Mouse (Mus musculus): ENCODE results near the gene Cd5. TPM values are rescaled to one million over a fixed set of nuclear protein-coding genes. Genes with fewer than 3 reads are reported as not detected.

Cd5 gene
- polyA plus RNA-seq, 1 experiment from 2014 or later = 0.11 TPM

DNA sequence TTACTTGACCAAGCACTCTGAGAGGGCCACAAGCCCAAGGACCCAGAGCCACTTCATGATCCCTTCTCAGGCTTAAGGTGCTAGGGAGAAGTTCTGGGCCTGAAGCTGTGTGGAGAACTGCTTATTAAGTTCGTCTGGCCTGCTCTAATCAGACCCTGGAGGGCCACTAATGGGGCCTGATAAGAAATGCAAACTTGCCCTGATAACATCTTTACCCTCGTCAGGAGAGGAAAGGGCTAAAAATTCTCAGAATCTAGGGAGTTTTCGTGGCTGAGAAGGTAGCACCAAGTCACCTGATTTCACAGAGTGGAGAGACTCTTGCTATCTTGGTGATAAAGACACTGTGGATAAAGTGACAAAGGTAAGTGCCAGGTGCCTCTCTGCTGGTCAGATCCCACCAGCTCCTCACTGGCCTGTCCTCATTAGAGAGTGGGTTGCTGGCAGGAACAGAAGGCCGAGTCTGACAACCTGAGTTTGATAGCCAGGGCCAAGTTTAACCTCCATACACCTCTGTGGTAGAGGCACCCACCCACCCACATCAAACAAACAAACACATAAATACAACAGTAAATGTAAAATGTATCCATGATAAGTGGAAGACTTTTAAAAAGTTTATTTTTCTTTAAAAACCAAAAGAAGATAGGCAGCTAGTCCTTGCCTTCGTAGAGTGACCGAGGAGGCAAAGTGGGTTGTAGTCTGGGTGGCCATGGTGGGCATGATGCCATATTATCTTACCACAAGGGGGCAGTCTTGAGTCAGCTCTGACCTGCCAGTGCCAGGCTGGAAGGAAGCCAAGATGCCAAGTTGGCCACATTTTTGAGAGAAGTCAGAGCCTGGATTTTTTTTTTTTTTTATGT lies 60.7 kb downstream of the Cd5 start, which contains the start of gene Pga5:
Gene Pga5, minus strand, starts transcription at position 157 of the 857 bp plus-strand sequence.
- Histone ChIP-seq H3K4me1 (replicated peaks; ENCODE audit: insufficient read depth, low read length) (no peaks in the 10 kb centered on the region), H3K4me3 (replicated peaks; ENCODE audit: low read depth, low read length) (no peak within 1 kb of the TSS), H3K9ac (ENCODE audit: low read depth, low read length) (no peak within 1 kb of the TSS), H3K27ac (no peak within 1 kb of the TSS), H3K4me2 (ENCODE audit: low read length) (no peak within 1 kb of the TSS), H3K36me3 (ENCODE audit: insufficient read depth, low read length) (no peaks in the 10 kb centered on the region), H3K27me3 (ENCODE audit: insufficient read depth, low read length) (no peaks in the 10 kb centered on the region), H3K9me3 (replicated peaks; ENCODE audit: low read length) (no peaks in the 10 kb centered on the region)
- 35% methylated on average over 6 of the region's 6 CpGs for WGBS
- TF ChIP-seq CTCF (IDR thresholded peaks at IDR 0.05; ENCODE audit: low read depth) = peak; percentile 94
- DNase-seq (ENCODE audit: low spot score) (peak; percentile 83), ATAC-seq (replicated peaks; ENCODE audit: low FRiP score, low read depth) (no peak)

DNA sequence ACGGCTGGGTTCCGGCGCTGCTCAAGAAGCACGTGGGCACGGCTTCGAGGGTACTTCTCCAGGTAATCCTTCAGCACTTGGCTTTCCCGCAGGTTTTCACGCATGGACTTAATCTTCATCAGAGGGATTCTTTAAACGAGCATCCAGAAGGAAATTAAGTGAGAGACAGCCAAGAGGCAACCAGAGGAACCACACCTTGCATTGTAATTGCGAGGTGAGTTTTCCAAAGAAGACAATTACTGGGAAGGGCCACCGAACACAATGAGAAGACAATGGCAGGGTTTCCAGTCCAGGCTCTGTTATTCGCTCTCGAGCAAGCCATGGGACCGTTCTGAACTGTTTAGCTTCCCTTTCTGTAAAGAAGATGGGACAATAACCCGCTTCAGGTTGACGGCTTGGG lies 62.1 kb downstream of the Cd5 start:
- Histone ChIP-seq H3K9me3 (replicated peaks; ENCODE audit: low read length) (no peaks in the 10 kb centered on the region), H3K27me3 (ENCODE audit: insufficient read depth, low read length) (no peaks in the 10 kb centered on the region), H3K4me1 (replicated peaks; ENCODE audit: insufficient read depth, low read length) (no peaks in the 10 kb centered on the region), H3K9ac (ENCODE audit: low read depth, low read length) (no peak overlapping the region), H3K36me3 (ENCODE audit: insufficient read depth, low read length) (no peaks in the 10 kb centered on the region), H3K4me2 (ENCODE audit: low read length) (no peak overlapping the region), H3K4me3 (replicated peaks; ENCODE audit: low read depth, low read length) (no peak overlapping the region), H3K27ac (no peak overlapping the region)
- ATAC-seq (replicated peaks; ENCODE audit: low FRiP score, low read depth) (no peak), DNase-seq (ENCODE audit: low spot score) (no peak)
- 80% methylated on average over 16 of the region's 16 CpGs for WGBS
- TF ChIP-seq CTCF (IDR thresholded peaks at IDR 0.05; ENCODE audit: low read depth) = no peak

DNA sequence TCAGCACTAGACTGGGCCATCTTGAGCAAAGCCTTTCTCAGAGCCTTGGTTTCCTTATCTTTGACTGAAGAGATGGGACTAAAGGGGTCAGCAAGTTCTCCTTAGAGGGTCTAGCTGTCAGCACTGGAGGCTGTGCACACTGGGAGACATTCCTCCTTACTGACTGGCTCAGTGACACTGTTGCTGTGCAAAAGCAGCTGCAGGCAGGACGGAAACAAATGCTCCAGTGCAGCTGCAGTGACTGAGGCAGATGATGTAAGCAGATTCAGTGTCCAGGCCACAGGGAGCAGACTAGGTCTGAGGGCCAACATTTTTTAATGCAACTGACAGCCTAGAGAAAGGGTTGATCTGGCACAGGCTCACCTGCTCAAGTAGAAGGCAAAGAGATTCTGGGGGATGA lies 65.5 kb downstream of the Cd5 start:
- Histone ChIP-seq H3K9ac (ENCODE audit: low read depth, low read length) (no peak overlapping the region), H3K27ac (no peak overlapping the region), H3K4me1 (replicated peaks; ENCODE audit: insufficient read depth, low read length) (no peaks in the 10 kb centered on the region), H3K9me3 (replicated peaks; ENCODE audit: low read length) (no peaks in the 10 kb centered on the region), H3K27me3 (ENCODE audit: insufficient read depth, low read length) (no peaks in the 10 kb centered on the region), H3K4me3 (replicated peaks; ENCODE audit: low read depth, low read length) (no peak overlapping the region), H3K36me3 (ENCODE audit: insufficient read depth, low read length) (no peaks in the 10 kb centered on the region), H3K4me2 (ENCODE audit: low read length) (no peak overlapping the region)
- DNase-seq (ENCODE audit: low spot score) = no peak
- no peak for TF ChIP-seq CTCF (IDR thresholded peaks at IDR 0.05; ENCODE audit: low read depth)
- no peak for ATAC-seq (replicated peaks; ENCODE audit: low FRiP score, low read depth)
- 59% methylated on average over 1 of the region's 1 CpGs for WGBS

DNA sequence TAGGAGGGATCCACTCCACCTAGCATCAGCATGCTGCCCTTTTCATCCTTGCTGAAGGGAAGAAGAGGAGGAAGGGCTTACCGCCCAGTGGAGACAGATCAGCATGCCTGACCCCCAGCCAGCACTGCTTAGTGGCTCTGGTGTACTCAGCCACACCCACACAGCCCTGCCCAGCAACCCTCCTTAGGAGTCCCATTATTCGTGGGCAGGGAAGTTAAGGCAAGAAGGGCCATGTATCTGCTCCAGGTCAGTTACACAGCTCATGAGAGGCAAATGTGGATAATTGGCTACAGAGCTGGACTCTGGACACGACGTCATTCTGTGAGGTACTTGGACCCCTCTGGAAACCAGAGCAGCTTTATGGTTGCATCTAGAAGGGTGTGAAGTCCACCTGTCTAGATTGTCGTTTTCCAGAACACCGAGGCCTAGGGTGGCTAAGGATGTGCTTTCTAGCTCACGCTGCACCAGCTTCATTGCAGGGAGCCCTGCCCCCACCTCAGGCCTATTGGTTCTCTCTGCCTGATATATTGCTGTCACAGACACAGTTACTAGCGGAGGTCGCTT lies 66.9 kb downstream of the Cd5 start:
- WGBS = 55% methylated on average over 9 of the region's 9 CpGs
- Histone ChIP-seq H3K4me3 (replicated peaks; ENCODE audit: low read depth, low read length) (no peak overlapping the region), H3K27ac (no peak overlapping the region), H3K36me3 (ENCODE audit: insufficient read depth, low read length) (no peaks in the 10 kb centered on the region), H3K27me3 (ENCODE audit: insufficient read depth, low read length) (no peaks in the 10 kb centered on the region), H3K9me3 (replicated peaks; ENCODE audit: low read length) (no peaks in the 10 kb centered on the region), H3K4me2 (ENCODE audit: low read length) (no peak overlapping the region), H3K9ac (ENCODE audit: low read depth, low read length) (no peak overlapping the region), H3K4me1 (replicated peaks; ENCODE audit: insufficient read depth, low read length) (no peaks in the 10 kb centered on the region)
- no peak for TF ChIP-seq CTCF (IDR thresholded peaks at IDR 0.05; ENCODE audit: low read depth)
- DNase-seq (ENCODE audit: low spot score) = no peak
- 0 out of 2 replicates have a peak, but pooled peaks have one; percentile 5 for ATAC-seq (replicated peaks; ENCODE audit: low FRiP score, low read depth)

DNA sequence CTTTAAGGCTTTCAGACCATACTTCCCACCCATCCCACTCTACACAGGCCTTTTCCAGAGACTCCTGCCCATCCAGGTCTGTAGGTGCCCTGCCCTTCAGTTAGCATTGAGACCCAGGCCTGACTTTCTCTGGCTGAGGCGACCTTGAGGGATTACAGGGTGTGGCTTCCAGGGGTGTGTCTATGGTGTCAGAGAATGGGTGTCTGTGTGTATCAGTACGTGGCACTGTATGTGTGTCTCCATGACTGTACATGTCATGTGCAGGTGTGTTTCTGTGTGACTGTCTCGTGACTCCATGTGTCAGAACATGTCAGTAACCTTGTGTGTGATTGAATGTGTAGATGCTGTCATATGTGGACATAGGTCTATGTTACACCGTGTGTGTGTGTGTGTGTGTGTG lies 67.5 kb downstream of the Cd5 start:
- Histone ChIP-seq H3K9ac (ENCODE audit: low read depth, low read length) (no peak overlapping the region), H3K4me1 (replicated peaks; ENCODE audit: insufficient read depth, low read length) (no peaks in the 10 kb centered on the region), H3K4me3 (replicated peaks; ENCODE audit: low read depth, low read length) (no peak overlapping the region), H3K9me3 (replicated peaks; ENCODE audit: low read length) (no peaks in the 10 kb centered on the region), H3K27me3 (ENCODE audit: insufficient read depth, low read length) (no peaks in the 10 kb centered on the region), H3K4me2 (ENCODE audit: low read length) (no peak overlapping the region), H3K36me3 (ENCODE audit: insufficient read depth, low read length) (no peaks in the 10 kb centered on the region), H3K27ac (no peak overlapping the region)
- no peak for ATAC-seq (replicated peaks; ENCODE audit: low FRiP score, low read depth)
- no peak for DNase-seq (ENCODE audit: low spot score)
- no peak for TF ChIP-seq CTCF (IDR thresholded peaks at IDR 0.05; ENCODE audit: low read depth)
- WGBS = 85% methylated on average over 4 of the region's 4 CpGs

Other genes starting within 250 kb of the Cd5 start
- gene Cpsf7, start 213.7 kb downstream of the Cd5 start, polyA plus RNA-seq (2015; fragmentation: Nextera tagmentation; extraction: Ambion mirVana) = 33.3 and 34.2 TPM in 2 replicates
- 55.3 and 57.4 TPM in 2 replicates for gene Sdhaf2, start 212.9 kb downstream of the Cd5 start, polyA plus RNA-seq (2015; fragmentation: Nextera tagmentation; extraction: Ambion mirVana)
- gene Tmem216, start 182.8 kb downstream of the Cd5 start, polyA plus RNA-seq (2015; fragmentation: Nextera tagmentation; extraction: Ambion mirVana) = 49.7 and 50.5 TPM in 2 replicates
- gene Cyb561a3, start 161.8 kb downstream of the Cd5 start, polyA plus RNA-seq (2015; fragmentation: Nextera tagmentation; extraction: Ambion mirVana) = 17.2 and 18.6 TPM in 2 replicates
- gene Tmem138, start 161.6 kb downstream of the Cd5 start, polyA plus RNA-seq (2015; fragmentation: Nextera tagmentation; extraction: Ambion mirVana) = 35.0 and 37.4 TPM in 2 replicates
- 205 and 225 TPM in 2 replicates for gene Ddb1, start 133.7 kb downstream of the Cd5 start, polyA plus RNA-seq (2015; fragmentation: Nextera tagmentation; extraction: Ambion mirVana)
- 42.2 and 54.4 TPM in 2 replicates for gene Tkfc, start 133.3 kb downstream of the Cd5 start, polyA plus RNA-seq (2015; fragmentation: Nextera tagmentation; extraction: Ambion mirVana)
- 2.7 and 3.0 TPM in 2 replicates for gene Vwce, start 104.8 kb downstream of the Cd5 start, polyA plus RNA-seq (2015; fragmentation: Nextera tagmentation; extraction: Ambion mirVana)
- gene Pga5, start 60.9 kb downstream of the Cd5 start, polyA plus RNA-seq (2015; fragmentation: Nextera tagmentation; extraction: Ambion mirVana) = 0.43 and 0.70 TPM in 2 replicates
- 32.1 and 35.5 TPM in 2 replicates for gene Vps37c, start 50.3 kb downstream of the Cd5 start, polyA plus RNA-seq (2015; fragmentation: Nextera tagmentation; extraction: Ambion mirVana)
- gene Cd6, start 91.1 kb upstream of the Cd5 start, polyA plus RNA-seq (2015; fragmentation: Nextera tagmentation; extraction: Ambion mirVana) = 0.05 TPM in 1 of 2 replicates, not detected in the other
- 0.83 and 0.93 TPM in 2 replicates for gene Slc15a3, start 100.7 kb upstream of the Cd5 start, polyA plus RNA-seq (2015; fragmentation: Nextera tagmentation; extraction: Ambion mirVana)
- 43.5 and 45.0 TPM in 2 replicates for gene Tmem132a, start 130.9 kb upstream of the Cd5 start, polyA plus RNA-seq (2015; fragmentation: Nextera tagmentation; extraction: Ambion mirVana)
- gene Tmem109, start 143.0 kb upstream of the Cd5 start, polyA plus RNA-seq (2015; fragmentation: Nextera tagmentation; extraction: Ambion mirVana) = 87.0 and 89.6 TPM in 2 replicates
- 30.6 and 35.2 TPM in 2 replicates for gene Prpf19, start 156.2 kb upstream of the Cd5 start, polyA plus RNA-seq (2015; fragmentation: Nextera tagmentation; extraction: Ambion mirVana)
- not detected in 2 replicates for gene Zp1, start 181.6 kb upstream of the Cd5 start, polyA plus RNA-seq (2015; fragmentation: Nextera tagmentation; extraction: Ambion mirVana)
- not detected in 2 replicates for gene Ptgdr2, start 198.2 kb upstream of the Cd5 start, polyA plus RNA-seq (2015; fragmentation: Nextera tagmentation; extraction: Ambion mirVana)
- 22.9 and 23.2 TPM in 2 replicates for gene Ccdc86, start 210.3 kb upstream of the Cd5 start, polyA plus RNA-seq (2015; fragmentation: Nextera tagmentation; extraction: Ambion mirVana)
- 0.22 and 0.45 TPM in 2 replicates for gene Ms4a10, start 235.7 kb upstream of the Cd5 start, polyA plus RNA-seq (2015; fragmentation: Nextera tagmentation; extraction: Ambion mirVana)

Measured in kidney, postnatal 0 days (tissue).